Mouse (Mus musculus): ENCODE measurements around the gene Txndc16. TPM values are rescaled to one million over a fixed set of nuclear protein-coding genes. Genes with fewer than 3 reads are reported as not detected.

Gene Txndc16
- 10.3 and 11.5 TPM in 2 replicates for polyA plus RNA-seq (2015; fragmentation: Nextera tagmentation; extraction: Ambion mirVana)

GRCm38 (mm10) chr14:45220090-45220956 is at the start of gene Txndc16:
Gene Txndc16, minus strand, starts transcription at chr14:45220328.
- Histone ChIP-seq H3K4me3 (ENCODE audit: low read length) (peak within 1 kb of the TSS; percentile 83), H3K4me2 (ENCODE audit: low read depth, low read length) (peak within 1 kb of the TSS; percentile 98), H3K9ac (ENCODE audit: low read depth, low read length) (peak within 1 kb of the TSS; percentile 87), H3K9me3 (ENCODE audit: control insufficient read depth, low read length) (no peaks in the 10 kb centered on the region), H3K36me3 (ENCODE audit: control insufficient read depth, insufficient read depth, low read length) (no peaks in the 10 kb centered on the region), H3K27ac (ENCODE audit: low read length) (peak within 1 kb of the TSS; percentile 89), H3K4me1 (ENCODE audit: control insufficient read depth, insufficient read depth, low read length) (no peaks in the 10 kb centered on the region), H3K27me3 (replicated peaks; ENCODE audit: control insufficient read depth, insufficient read depth, low read length) (no peaks in the 10 kb centered on the region)
- ATAC-seq = peak; percentile 51
- under 1% methylated on average over 59 of the region's 59 CpGs for WGBS

GRCm38 (mm10) chr14:45263831-45264592 is 43.9 kb upstream of the Txndc16 start:
- no peak overlapping the region for H3K4me3 ChIP-seq (ENCODE audit: low read length)
- no peak overlapping the region for H3K27ac ChIP-seq (ENCODE audit: low read length)
- H3K36me3 ChIP-seq (ENCODE audit: control insufficient read depth, insufficient read depth, low read length) = no peaks in the 10 kb centered on the region
- no peak overlapping the region for H3K9ac ChIP-seq (ENCODE audit: low read depth, low read length)
- no peaks in the 10 kb centered on the region for H3K4me1 ChIP-seq (ENCODE audit: control insufficient read depth, insufficient read depth, low read length)
- no peaks in the 10 kb centered on the region for H3K27me3 ChIP-seq (replicated peaks; ENCODE audit: control insufficient read depth, insufficient read depth, low read length)
- H3K4me2 ChIP-seq (ENCODE audit: low read depth, low read length) = no peak overlapping the region
- ATAC-seq = peak; percentile 65; the same call in 1 of the 2 replicates
- H3K9me3 ChIP-seq (ENCODE audit: control insufficient read depth, low read length) = no peaks in the 10 kb centered on the region
- 69% methylated on average over 3 of the region's 3 CpGs for WGBS

GRCm38 (mm10) chr14:45251548-45252076 is 31.5 kb upstream of the Txndc16 start:
- H3K27me3 ChIP-seq (replicated peaks; ENCODE audit: control insufficient read depth, insufficient read depth, low read length) = no peaks in the 10 kb centered on the region
- H3K9ac ChIP-seq (ENCODE audit: low read depth, low read length) = no peak overlapping the region
- H3K4me3 ChIP-seq (ENCODE audit: low read length) = no peak overlapping the region
- no peaks in the 10 kb centered on the region for H3K4me1 ChIP-seq (ENCODE audit: control insufficient read depth, insufficient read depth, low read length)
- no peak for ATAC-seq
- H3K9me3 ChIP-seq (ENCODE audit: control insufficient read depth, low read length) = no peaks in the 10 kb centered on the region
- H3K27ac ChIP-seq (ENCODE audit: low read length) = no peak overlapping the region
- H3K4me2 ChIP-seq (ENCODE audit: low read depth, low read length) = no peak overlapping the region
- 86% methylated on average over 4 of the region's 4 CpGs for WGBS
- H3K36me3 ChIP-seq (ENCODE audit: control insufficient read depth, insufficient read depth, low read length) = no peaks in the 10 kb centered on the region

GRCm38 (mm10) chr14:45241613-45242012 is 21.5 kb upstream of the Txndc16 start:
- Histone ChIP-seq H3K4me2 (ENCODE audit: low read depth, low read length) (no peak overlapping the region), H3K9ac (ENCODE audit: low read depth, low read length) (no peak overlapping the region), H3K27ac (ENCODE audit: low read length) (no peak overlapping the region), H3K27me3 (replicated peaks; ENCODE audit: control insufficient read depth, insufficient read depth, low read length) (no peaks in the 10 kb centered on the region), H3K36me3 (ENCODE audit: control insufficient read depth, insufficient read depth, low read length) (no peaks in the 10 kb centered on the region), H3K4me3 (ENCODE audit: low read length) (no peak overlapping the region), H3K4me1 (ENCODE audit: control insufficient read depth, insufficient read depth, low read length) (no peaks in the 10 kb centered on the region), H3K9me3 (ENCODE audit: control insufficient read depth, low read length) (no peaks in the 10 kb centered on the region)
- WGBS = 44% methylated on average over 1 of the region's 1 CpGs
- no peak for ATAC-seq

- 75% methylated on average over 2 of the region's 2 CpGs for WGBS
- Histone ChIP-seq H3K4me1 (ENCODE audit: control insufficient read depth, insufficient read depth, low read length) (no peaks in the 10 kb centered on the region), H3K4me2 (ENCODE audit: low read depth, low read length) (no peak overlapping the region), H3K9me3 (ENCODE audit: control insufficient read depth, low read length) (no peaks in the 10 kb centered on the region), H3K27me3 (replicated peaks; ENCODE audit: control insufficient read depth, insufficient read depth, low read length) (no peaks in the 10 kb centered on the region), H3K27ac (ENCODE audit: low read length) (no peak overlapping the region), H3K9ac (ENCODE audit: low read depth, low read length) (no peak overlapping the region), H3K36me3 (ENCODE audit: control insufficient read depth, insufficient read depth, low read length) (no peaks in the 10 kb centered on the region), H3K4me3 (ENCODE audit: low read length) (no peak overlapping the region)
- ATAC-seq = no peak
Measured at GRCm38 (mm10) chr14:45239042-45239441, 18.9 kb upstream of the Txndc16 start.

GRCm38 (mm10) chr14:45220957-45221630 is 966 bp upstream of the Txndc16 start:
- no peaks in the 10 kb centered on the region for H3K9me3 ChIP-seq (ENCODE audit: control insufficient read depth, low read length)
- no peak overlapping the region for H3K27ac ChIP-seq (ENCODE audit: low read length)
- peak overlapping the region; percentile 98 for H3K4me2 ChIP-seq (ENCODE audit: low read depth, low read length)
- 9% methylated on average over 11 of the region's 11 CpGs for WGBS
- H3K27me3 ChIP-seq (replicated peaks; ENCODE audit: control insufficient read depth, insufficient read depth, low read length) = no peaks in the 10 kb centered on the region
- H3K36me3 ChIP-seq (ENCODE audit: control insufficient read depth, insufficient read depth, low read length) = no peaks in the 10 kb centered on the region
- ATAC-seq = no peak
- H3K9ac ChIP-seq (ENCODE audit: low read depth, low read length) = peak overlapping the region; percentile 87
- H3K4me1 ChIP-seq (ENCODE audit: control insufficient read depth, insufficient read depth, low read length) = no peaks in the 10 kb centered on the region
- H3K4me3 ChIP-seq (ENCODE audit: low read length) = peak overlapping the region; percentile 83

GRCm38 (mm10) chr14:45219281-45220089 is 643 bp downstream of the Txndc16 start, which contains the start of gene Gpr137c:
Gene Gpr137c, plus strand, starts transcription at chr14:45219717.
- WGBS = under 1% methylated on average over 77 of the region's 86 CpGs
- peak within 1 kb of the TSS; percentile 83 for H3K4me3 ChIP-seq (ENCODE audit: low read length)

GRCm38 (mm10) chr14:45217693-45218092 is 2.4 kb downstream of the Txndc16 start:
- Histone ChIP-seq H3K9me3 (ENCODE audit: control insufficient read depth, low read length) (no peaks in the 10 kb centered on the region), H3K4me2 (ENCODE audit: low read depth, low read length) (no peak overlapping the region), H3K36me3 (ENCODE audit: control insufficient read depth, insufficient read depth, low read length) (no peaks in the 10 kb centered on the region), H3K27ac (ENCODE audit: low read length) (no peak overlapping the region), H3K4me3 (ENCODE audit: low read length) (no peak overlapping the region), H3K27me3 (replicated peaks; ENCODE audit: control insufficient read depth, insufficient read depth, low read length) (no peaks in the 10 kb centered on the region), H3K9ac (ENCODE audit: low read depth, low read length) (no peak overlapping the region), H3K4me1 (ENCODE audit: control insufficient read depth, insufficient read depth, low read length) (no peaks in the 10 kb centered on the region)
- WGBS = 78% methylated on average over 4 of the region's 4 CpGs
- no peak for ATAC-seq

More at GRCm38 (mm10) chr14:45219281-45220089, 643 bp downstream of the Txndc16 start, which contains the start of gene Gpr137c:
- Histone ChIP-seq H3K27me3 (replicated peaks; ENCODE audit: control insufficient read depth, insufficient read depth, low read length) (no peaks in the 10 kb centered on the region), H3K9me3 (ENCODE audit: control insufficient read depth, low read length) (no peaks in the 10 kb centered on the region), H3K36me3 (ENCODE audit: control insufficient read depth, insufficient read depth, low read length) (no peaks in the 10 kb centered on the region), H3K9ac (ENCODE audit: low read depth, low read length) (peak within 1 kb of the TSS; percentile 87), H3K27ac (ENCODE audit: low read length) (peak within 1 kb of the TSS; percentile 89), H3K4me1 (ENCODE audit: control insufficient read depth, insufficient read depth, low read length) (no peaks in the 10 kb centered on the region), H3K4me2 (ENCODE audit: low read depth, low read length) (peak within 1 kb of the TSS; percentile 98)
- peak; percentile 98 for ATAC-seq

Data from intestine, embryonic 16.5 days (tissue).